Mouse (Mus musculus): ENCODE measurements around the gene Ipmk.
"Not testable (repeated sequence)": the region's sequence is repeated elsewhere in the genome, so short reads cannot be mapped to it uniquely, and the experiment has no call there.

Ipmk gene

GRCm38 (mm10) chr10:71371881-71372280 is 24.3 kb downstream of the Ipmk start:
- DNase-seq (ENCODE audit: low spot score), result no peak

- no peak for DNase-seq (ENCODE audit: low spot score)
These were observed 26.1 kb downstream of the Ipmk start for GRCm38 (mm10) chr10:71373706-71374105.

- DNase-seq (ENCODE audit: low spot score), result no peak
These were observed 28.5 kb downstream of the Ipmk start for GRCm38 (mm10) chr10:71376014-71376413.

GRCm38 (mm10) chr10:71380406-71380805 is 32.8 kb downstream of the Ipmk start:
- DNase-seq (ENCODE audit: low spot score), result no peak

GRCm38 (mm10) chr10:71381471-71382033 is 34.0 kb downstream of the Ipmk start:
- DNase-seq (ENCODE audit: low spot score), result peak; percentile 27

- DNase-seq (ENCODE audit: low spot score), result no peak
These were observed 34.5 kb downstream of the Ipmk start for GRCm38 (mm10) chr10:71382109-71382508.

GRCm38 (mm10) chr10:71382858-71383551 is 35.4 kb downstream of the Ipmk start:
- DNase-seq (ENCODE audit: low spot score), result no peak

- not testable (repeated sequence) for DNase-seq (ENCODE audit: low spot score)
These were observed 36.0 kb downstream of the Ipmk start for GRCm38 (mm10) chr10:71383552-71383924.

GRCm38 (mm10) chr10:71384159-71385044 is 36.8 kb downstream of the Ipmk start:
- no peak for DNase-seq (ENCODE audit: low spot score)

- no peak for DNase-seq (ENCODE audit: low spot score)
These were observed 41.7 kb downstream of the Ipmk start for GRCm38 (mm10) chr10:71389311-71389710.

GRCm38 (mm10) chr10:71398383-71399145 is 51.0 kb downstream of the Ipmk start:
- no peak for DNase-seq (ENCODE audit: low spot score)

- no peak for DNase-seq (ENCODE audit: low spot score)
These were observed 51.8 kb downstream of the Ipmk start for GRCm38 (mm10) chr10:71399399-71399798.

GRCm38 (mm10) chr10:71399987-71400386 is 52.4 kb downstream of the Ipmk start:
- no peak for DNase-seq (ENCODE audit: low spot score)

- DNase-seq (ENCODE audit: low spot score), result peak; percentile 22
These were observed 53.5 kb downstream of the Ipmk start for GRCm38 (mm10) chr10:71400818-71401646.

GRCm38 (mm10) chr10:71403638-71404037 is 56.1 kb downstream of the Ipmk start:
- no peak for DNase-seq (ENCODE audit: low spot score)

- DNase-seq (ENCODE audit: low spot score), result no peak
These were observed 58.1 kb downstream of the Ipmk start for GRCm38 (mm10) chr10:71405523-71406217.

- no peak for DNase-seq (ENCODE audit: low spot score)
These were observed 62.4 kb downstream of the Ipmk start for GRCm38 (mm10) chr10:71409948-71410347.

GRCm38 (mm10) chr10:71413401-71413800 is 65.8 kb downstream of the Ipmk start:
- no peak for DNase-seq (ENCODE audit: low spot score)

GRCm38 (mm10) chr10:71421531-71421930 is 74.0 kb downstream of the Ipmk start:
- DNase-seq (ENCODE audit: low spot score), result no peak

Data from testis, postnatal 14 days (tissue).